Mouse (Mus musculus): ENCODE measurements at regions not wholly inside any gene's neighbourhood (a gene's known extent, or its start where the extent isn't known, plus 50 kb on each side); places are given as distances from the start of the nearest gene placed in this dataset.

- DNase-seq (ENCODE audit: low spot score in 2 of 2): no peak
Measured at GRCm38 (mm10) chr11:7348601-7349000, 134.9 kb upstream of the Igfbp3 start.

- DNase-seq (ENCODE audit: low spot score in 2 of 2): no peak
Measured at GRCm38 (mm10) chr11:7337826-7338225, 124.1 kb upstream of the Igfbp3 start.

DNA sequence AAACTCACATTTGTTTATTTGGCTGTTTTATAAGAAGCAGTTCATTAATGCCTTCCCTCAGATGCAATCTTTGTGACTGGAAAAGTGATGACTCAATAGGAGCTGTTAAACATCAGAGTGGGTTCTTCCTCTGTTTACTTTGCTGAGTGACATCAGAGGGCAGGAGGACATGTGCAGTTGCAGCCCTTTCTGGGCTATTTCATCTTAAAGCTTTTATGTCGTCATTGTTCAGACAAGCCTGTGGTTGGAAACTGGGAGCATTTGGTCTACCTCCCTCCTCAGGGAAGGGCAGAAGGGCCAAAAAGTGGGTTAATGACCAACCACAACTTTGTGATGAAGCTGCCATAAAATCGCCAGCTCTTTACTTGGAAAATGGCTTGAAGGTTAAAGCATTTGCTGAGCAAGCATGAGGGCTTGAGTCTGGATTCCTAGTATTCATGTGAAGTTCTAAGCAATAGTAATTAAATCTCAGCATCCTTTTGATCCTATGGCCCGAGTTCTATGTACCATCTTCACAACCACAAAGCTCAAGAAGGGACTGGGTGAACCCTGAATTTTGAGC lies 103.8 kb upstream of the Igfbp3 start:
- no peak for DNase-seq (ENCODE audit: low spot score in 2 of 2)

DNA sequence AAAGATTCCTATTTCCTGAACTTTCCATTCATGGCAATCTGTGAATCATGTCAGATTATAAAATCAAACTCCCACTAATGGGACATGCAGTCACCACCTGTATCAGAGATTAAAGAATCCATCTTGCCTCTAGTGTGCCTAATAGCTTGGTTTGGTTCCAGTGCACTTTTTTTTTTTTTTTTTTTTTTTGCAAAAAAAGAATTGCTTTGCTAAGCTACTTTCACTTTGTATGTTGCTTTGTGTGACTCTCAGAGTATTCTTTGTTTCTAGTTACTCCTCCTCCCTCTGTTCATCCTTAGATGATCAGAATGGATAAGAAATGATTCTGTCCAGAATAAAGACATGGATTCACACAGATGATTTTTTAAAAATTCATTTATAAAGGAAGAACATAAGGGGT lies 82.5 kb upstream of the Igfbp3 start:
- no peak for DNase-seq (ENCODE audit: low spot score in 2 of 2)

GRCm38 (mm10) chr11:7289242-7289938 lies 75.7 kb upstream of the Igfbp3 start:
- DNase-seq (ENCODE audit: low spot score in 2 of 2): no peak

DNA sequence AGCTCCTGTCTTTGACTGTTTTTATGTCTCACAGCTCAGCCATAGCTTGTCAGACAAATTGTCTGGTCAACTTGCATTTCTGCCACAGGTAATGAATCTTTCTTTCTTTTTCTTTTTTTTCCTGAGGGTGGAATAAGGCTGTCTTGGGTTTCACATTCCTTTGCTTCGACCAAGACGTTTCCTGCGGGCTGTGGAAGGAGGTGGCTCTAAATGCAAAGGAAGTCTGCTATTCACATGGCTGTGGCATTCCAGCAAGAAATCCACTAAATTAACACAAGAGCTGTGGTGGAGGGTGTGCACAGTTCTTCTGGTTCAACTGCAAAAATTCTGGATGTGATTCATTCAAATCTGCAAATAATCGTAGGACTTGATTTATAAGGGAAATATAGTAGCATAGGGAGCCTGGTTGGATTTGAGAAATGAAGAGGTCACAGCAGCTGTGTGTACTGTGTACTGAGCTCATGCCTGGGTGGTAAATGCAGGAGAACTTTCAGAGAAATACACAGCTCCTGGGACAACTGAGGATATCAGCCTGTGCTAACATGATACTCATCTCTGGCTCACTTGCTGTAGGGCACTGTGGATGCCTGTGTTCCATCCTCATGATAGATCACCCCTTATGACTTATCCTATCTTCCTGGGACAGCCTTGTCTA lies 71.2 kb upstream of the Igfbp3 start:
- DNase-seq (ENCODE audit: low spot score in 2 of 2): no peak

DNA sequence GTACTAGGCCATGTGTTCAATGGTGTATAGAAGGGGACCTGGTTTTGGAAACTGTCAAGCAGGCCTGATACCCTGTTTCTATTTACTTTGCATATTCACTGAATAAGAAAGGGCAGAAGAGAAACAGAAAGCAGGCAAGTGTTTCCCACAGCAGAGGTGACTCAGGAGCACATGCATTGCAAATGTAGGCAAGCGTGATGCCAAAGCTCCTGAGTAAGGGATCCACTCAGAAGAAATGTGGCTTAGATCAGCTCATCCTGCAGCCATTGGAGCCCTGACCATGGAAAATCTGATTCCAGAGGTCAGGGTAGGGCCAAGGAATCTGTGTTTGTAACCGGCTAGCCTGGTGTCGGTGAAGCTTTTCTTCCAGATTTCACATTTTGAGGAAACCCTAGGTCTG lies 69.3 kb upstream of the Igfbp3 start:
- no peak for DNase-seq (ENCODE audit: low spot score in 2 of 2)

DNA sequence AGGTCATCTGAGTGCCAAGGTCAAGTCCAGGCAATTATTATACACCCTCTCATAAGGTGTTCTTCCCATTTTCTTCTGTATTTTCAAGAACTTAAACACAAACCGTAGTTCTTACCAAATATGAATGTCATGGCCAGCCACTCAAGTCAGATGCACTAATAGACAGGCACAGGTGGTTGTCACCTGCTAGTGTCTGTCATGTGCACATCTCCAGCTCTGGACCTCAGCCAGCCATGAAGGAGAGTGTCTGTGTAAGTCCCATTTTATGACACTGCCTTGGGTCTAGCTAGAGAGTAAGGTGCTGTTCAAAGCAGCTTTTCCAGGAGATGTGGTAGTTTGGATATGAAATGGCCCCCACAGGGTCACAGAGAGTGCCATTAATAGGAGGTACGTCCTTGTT lies 68.5 kb upstream of the Igfbp3 start:
- no peak for DNase-seq (ENCODE audit: low spot score in 2 of 2)

GRCm38 (mm10) chr11:7281656-7282055 lies 67.9 kb upstream of the Igfbp3 start:
- DNase-seq (ENCODE audit: low spot score in 2 of 2): no peak

GRCm38 (mm10) chr11:7279891-7280290 lies 66.2 kb upstream of the Igfbp3 start:
- no peak for DNase-seq (ENCODE audit: low spot score in 2 of 2)

DNA sequence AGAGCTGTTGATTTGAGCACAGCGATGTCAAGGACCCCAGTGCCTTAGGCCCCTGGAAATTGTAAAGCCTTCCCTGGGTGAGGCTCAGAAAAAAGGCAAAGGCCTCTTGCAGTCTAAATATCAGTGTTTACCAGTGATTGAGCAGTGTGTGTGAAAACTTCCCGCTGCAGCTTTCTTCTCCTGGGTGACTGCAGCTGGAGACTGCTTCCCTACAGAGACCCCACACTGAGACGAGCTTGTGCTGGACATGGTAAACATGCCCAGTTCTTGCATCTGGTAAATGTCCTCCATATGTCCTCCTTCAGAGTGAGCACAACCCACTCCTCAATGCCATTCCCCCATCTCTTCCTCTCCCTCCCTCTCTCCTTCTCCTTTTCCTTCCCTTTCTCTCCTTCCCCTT lies 58.8 kb upstream of the Igfbp3 start:
- DNase-seq (ENCODE audit: low spot score in 2 of 2): no peak

DNA sequence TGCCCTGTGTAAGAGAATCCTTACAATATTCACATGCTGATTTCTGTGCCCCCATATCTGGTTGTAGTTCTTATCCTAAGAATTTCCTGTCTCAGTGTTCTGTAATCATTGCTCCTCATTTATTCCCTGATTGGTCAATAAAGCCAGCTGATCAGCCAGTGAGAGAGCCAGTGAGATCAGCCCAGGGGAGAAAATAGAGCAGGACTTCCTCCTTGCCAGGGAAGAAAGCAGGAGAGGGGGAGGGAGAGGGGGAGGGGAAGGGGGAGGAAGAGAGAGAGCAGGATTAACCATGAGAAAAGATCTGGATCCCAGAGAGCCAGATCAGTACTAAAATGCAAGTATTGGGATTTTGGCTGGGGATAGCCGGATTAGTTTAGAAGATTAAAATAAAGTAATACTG lies 57.2 kb upstream of the Igfbp3 start:
- no peak for DNase-seq (ENCODE audit: low spot score in 2 of 2)

DNA sequence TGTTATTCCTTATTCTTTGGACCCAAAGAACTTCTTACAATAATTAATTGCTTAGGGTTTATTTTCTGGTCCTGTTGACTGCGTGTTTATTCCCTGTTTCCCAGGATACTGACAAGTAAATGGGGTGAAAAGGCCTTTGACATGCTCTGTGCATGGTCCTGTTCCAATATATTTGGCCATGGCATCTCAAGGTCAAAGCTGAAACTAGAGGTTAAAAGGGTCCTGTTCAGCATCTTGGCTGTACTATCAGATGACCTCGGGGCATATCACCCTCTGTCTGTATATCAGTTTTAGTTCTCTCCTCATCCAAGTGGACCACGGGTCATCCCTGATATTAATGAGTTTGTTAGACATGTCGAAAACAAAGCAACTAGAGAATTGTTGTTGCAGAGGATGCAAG lies 50.2 kb upstream of the Igfbp3 start:
- no peak for DNase-seq (ENCODE audit: low spot score in 2 of 2)

Data from right cerebral cortex, postnatal 36 days (tissue).